Mouse (Mus musculus): ENCODE data around the gene Taar2. TPM values are rescaled to one million over a fixed set of nuclear protein-coding genes. Genes with fewer than 3 reads are reported as not detected.

Taar2 gene
- polyA plus RNA-seq, 1 experiment from 2014 or later = not detected

DNA sequence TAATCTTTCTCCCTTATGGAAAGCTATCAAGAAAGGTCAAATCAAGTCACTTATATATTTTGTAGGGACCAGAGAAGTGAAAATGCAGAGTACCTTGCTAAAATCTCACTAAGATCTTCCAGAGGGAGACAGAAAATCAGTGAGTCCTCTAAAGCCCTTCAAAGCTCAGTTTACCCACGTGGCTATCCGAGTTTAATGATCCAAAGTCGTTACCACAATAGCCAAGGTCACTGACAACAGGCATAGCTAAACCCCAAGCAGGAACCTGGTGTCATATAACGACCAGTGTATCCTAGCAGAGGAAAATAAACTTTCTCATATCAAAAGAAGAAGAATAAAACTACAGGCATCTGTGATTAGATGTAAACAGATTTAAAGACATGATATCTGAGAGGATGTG, 759 bp upstream of the Taar2 start:
- WGBS = 42% methylated on average over 4 of the region's 4 CpGs
- Histone ChIP-seq H3K4me3 (ENCODE audit: low read depth, low read length) (no peak overlapping the region), H3K36me3 (ENCODE audit: control insufficient read depth, insufficient read depth, low read length) (no peaks in the 10 kb centered on the region), H3K4me1 (ENCODE audit: control insufficient read depth, insufficient read depth, low read length) (no peaks in the 10 kb centered on the region), H3K9me3 (ENCODE audit: control insufficient read depth, low read length) (no peaks in the 10 kb centered on the region), H3K27me3 (ENCODE audit: control insufficient read depth, insufficient read depth, low read length) (no peaks in the 10 kb centered on the region), H3K9ac (ENCODE audit: low read length) (no peak overlapping the region), H3K27ac (ENCODE audit: low read depth, low read length) (no peak overlapping the region), H3K4me2 (ENCODE audit: low read depth) (no peak overlapping the region)
- ATAC-seq (ENCODE audit: insufficient read depth, low FRiP score, low TSS enrichment) (no peak), DNase-seq (ENCODE audit: low spot score) (no peak)

DNA sequence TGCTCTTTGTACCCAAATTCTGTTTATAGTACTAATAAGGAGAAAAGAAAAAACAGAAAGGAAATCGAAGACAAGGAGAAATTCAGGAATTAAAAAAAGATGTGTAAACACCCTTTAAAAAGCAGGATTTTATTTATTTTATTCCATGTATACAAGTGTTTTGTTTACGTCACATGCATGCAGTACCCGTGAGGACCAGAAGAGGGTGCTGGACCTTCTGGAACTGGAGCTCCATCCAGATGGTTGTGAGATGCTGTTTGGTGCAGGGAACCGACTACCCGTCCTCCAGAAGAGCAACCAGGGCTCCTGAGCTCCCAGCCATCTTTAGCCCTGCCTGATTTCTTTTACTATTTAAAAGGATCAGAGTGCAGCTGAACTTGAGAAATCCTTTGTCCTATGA, 4.1 kb downstream of the Taar2 start:
- ATAC-seq (ENCODE audit: insufficient read depth, low FRiP score, low TSS enrichment) = no peak

DNA sequence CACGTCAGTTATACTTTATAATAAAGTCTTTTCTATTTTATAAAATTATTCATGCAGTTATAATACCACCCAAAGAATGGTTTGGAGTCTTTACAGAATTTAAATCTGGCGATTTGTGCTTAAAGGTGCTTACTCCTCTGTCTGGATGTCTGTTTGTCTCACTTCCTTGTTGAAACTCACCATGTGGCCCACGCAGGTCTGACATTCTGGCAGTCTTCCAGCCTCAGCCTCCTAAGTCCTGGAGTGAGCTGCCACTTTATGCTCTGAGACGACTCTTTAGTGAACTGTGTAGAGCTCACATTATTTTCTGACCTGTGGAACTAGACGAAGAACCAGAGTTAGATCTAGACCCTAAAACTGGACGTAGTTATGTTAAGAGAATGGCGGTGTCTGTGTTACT, 9.7 kb downstream of the Taar2 start:
- no peaks in the 10 kb centered on the region for H3K36me3 ChIP-seq (ENCODE audit: control insufficient read depth, insufficient read depth, low read length)
- H3K4me1 ChIP-seq (ENCODE audit: control insufficient read depth, insufficient read depth, low read length) = no peaks in the 10 kb centered on the region
- no peak overlapping the region for H3K27ac ChIP-seq (ENCODE audit: low read depth, low read length)
- H3K4me3 ChIP-seq (ENCODE audit: low read depth, low read length) = no peak overlapping the region
- DNase-seq (ENCODE audit: low spot score) (no peak), ATAC-seq (ENCODE audit: insufficient read depth, low FRiP score, low TSS enrichment) (no peak)
- WGBS = 81% methylated on average over 7 of the region's 7 CpGs
- H3K27me3 ChIP-seq (ENCODE audit: control insufficient read depth, insufficient read depth, low read length) = no peaks in the 10 kb centered on the region
- no peak overlapping the region for H3K4me2 ChIP-seq (ENCODE audit: low read depth)
- H3K9me3 ChIP-seq (ENCODE audit: control insufficient read depth, low read length) = no peaks in the 10 kb centered on the region
- no peak overlapping the region for H3K9ac ChIP-seq (ENCODE audit: low read length)

More for the DNA sequence above, 4.1 kb downstream of the Taar2 start:
- DNase-seq (ENCODE audit: low spot score) = no peak
- H3K4me2 ChIP-seq (ENCODE audit: low read depth) = no peak overlapping the region
- WGBS = 72% methylated on average over 5 of the region's 5 CpGs
- H3K9ac ChIP-seq (ENCODE audit: low read length) = no peak overlapping the region
- no peak overlapping the region for H3K4me3 ChIP-seq (ENCODE audit: low read depth, low read length)
- H3K4me1 ChIP-seq (ENCODE audit: control insufficient read depth, insufficient read depth, low read length) = no peaks in the 10 kb centered on the region
- no peaks in the 10 kb centered on the region for H3K9me3 ChIP-seq (ENCODE audit: control insufficient read depth, low read length)
- no peaks in the 10 kb centered on the region for H3K27me3 ChIP-seq (ENCODE audit: control insufficient read depth, insufficient read depth, low read length)
- H3K27ac ChIP-seq (ENCODE audit: low read depth, low read length) = no peak overlapping the region
- no peaks in the 10 kb centered on the region for H3K36me3 ChIP-seq (ENCODE audit: control insufficient read depth, insufficient read depth, low read length)

DNA sequence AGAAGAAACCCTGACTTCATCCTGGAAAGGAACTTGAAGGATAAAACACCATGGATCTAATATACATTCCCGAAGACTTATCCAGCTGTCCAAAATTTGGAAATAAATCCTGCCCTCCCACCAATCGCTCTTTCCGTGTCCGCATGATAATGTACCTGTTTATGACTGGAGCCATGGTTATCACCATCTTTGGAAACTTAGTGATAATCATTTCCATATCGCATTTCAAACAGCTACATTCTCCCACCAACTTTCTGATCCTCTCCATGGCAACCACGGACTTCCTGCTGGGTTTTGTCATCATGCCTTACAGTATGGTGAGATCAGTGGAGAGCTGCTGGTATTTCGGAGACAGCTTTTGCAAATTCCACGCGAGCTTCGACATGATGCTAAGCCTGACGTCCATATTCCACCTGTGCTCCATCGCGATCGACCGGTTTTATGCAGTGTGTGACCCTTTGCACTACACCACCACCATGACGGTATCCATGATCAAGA, 11.2 kb downstream of the Taar2 start, which contains the start of gene Taar3:
Taar3 (plus strand) TSS at position 51 of the 498 bp plus-strand sequence.
- no peak for DNase-seq (ENCODE audit: low spot score)

DNA sequence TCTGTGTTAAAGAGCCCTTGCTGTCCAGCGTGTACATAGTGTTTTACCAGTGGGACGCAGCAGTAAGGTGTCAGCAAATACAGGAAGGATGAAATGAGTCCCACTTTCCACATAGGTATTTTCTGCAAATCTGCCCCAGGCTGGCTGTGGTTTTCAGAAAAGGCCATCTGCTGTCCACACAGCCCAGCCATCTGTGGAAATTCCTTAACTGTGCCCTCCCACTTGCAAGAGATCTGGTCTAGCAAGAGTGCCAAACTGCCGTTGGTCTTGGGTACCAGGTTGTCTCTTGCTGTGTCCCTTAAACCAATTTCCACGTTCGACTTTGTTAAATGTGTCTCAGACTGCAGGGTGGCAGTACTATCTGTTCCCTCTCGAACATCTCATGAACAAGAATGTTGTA, 13.3 kb downstream of the Taar2 start:
- Histone ChIP-seq H3K9ac (ENCODE audit: low read length) (no peak overlapping the region), H3K27me3 (ENCODE audit: control insufficient read depth, insufficient read depth, low read length) (no peaks in the 10 kb centered on the region), H3K4me2 (ENCODE audit: low read depth) (no peak overlapping the region), H3K36me3 (ENCODE audit: control insufficient read depth, insufficient read depth, low read length) (no peaks in the 10 kb centered on the region), H3K4me1 (ENCODE audit: control insufficient read depth, insufficient read depth, low read length) (no peaks in the 10 kb centered on the region), H3K4me3 (ENCODE audit: low read depth, low read length) (no peak overlapping the region), H3K9me3 (ENCODE audit: control insufficient read depth, low read length) (no peaks in the 10 kb centered on the region), H3K27ac (ENCODE audit: low read depth, low read length) (no peak overlapping the region)
- DNase-seq (ENCODE audit: low spot score) = no peak
- WGBS = 85% methylated on average over 6 of the region's 6 CpGs
- ATAC-seq (ENCODE audit: insufficient read depth, low FRiP score, low TSS enrichment) = no peak

More for the DNA sequence above, 11.2 kb downstream of the Taar2 start, which contains the start of gene Taar3:
- Histone ChIP-seq H3K9me3 (ENCODE audit: control insufficient read depth, low read length) (no peaks in the 10 kb centered on the region), H3K4me1 (ENCODE audit: control insufficient read depth, insufficient read depth, low read length) (no peaks in the 10 kb centered on the region), H3K9ac (ENCODE audit: low read length) (no peak within 1 kb of the TSS), H3K27ac (ENCODE audit: low read depth, low read length) (no peak within 1 kb of the TSS), H3K27me3 (ENCODE audit: control insufficient read depth, insufficient read depth, low read length) (no peaks in the 10 kb centered on the region), H3K4me2 (ENCODE audit: low read depth) (no peak within 1 kb of the TSS), H3K4me3 (ENCODE audit: low read depth, low read length) (no peak within 1 kb of the TSS), H3K36me3 (ENCODE audit: control insufficient read depth, insufficient read depth, low read length) (no peaks in the 10 kb centered on the region)
- WGBS = 89% methylated on average over 16 of the region's 16 CpGs
- ATAC-seq (ENCODE audit: insufficient read depth, low FRiP score, low TSS enrichment) = no peak

DNA sequence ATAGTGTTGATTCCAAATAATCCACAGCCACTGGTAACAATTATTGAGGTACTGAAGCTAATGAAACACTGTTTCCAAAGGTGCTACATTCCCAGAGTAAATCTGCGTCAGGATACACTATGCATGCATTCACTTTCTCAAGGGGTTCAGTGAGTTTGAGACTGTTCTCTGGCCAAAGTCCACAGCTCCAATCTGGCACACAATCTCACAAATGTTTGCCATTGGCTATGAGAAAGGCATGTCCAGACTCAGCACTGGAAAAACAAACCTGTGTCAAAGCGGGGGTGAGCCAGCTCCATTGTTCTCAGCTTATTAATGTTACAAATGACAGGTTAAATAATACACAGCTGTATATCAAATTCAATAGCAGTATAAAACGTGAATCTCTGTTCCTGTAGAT, 20.7 kb downstream of the Taar2 start:
- Histone ChIP-seq H3K27ac (ENCODE audit: low read depth, low read length) (no peak overlapping the region), H3K9ac (ENCODE audit: low read length) (no peak overlapping the region), H3K36me3 (ENCODE audit: control insufficient read depth, insufficient read depth, low read length) (no peaks in the 10 kb centered on the region), H3K9me3 (ENCODE audit: control insufficient read depth, low read length) (no peaks in the 10 kb centered on the region), H3K4me3 (ENCODE audit: low read depth, low read length) (no peak overlapping the region), H3K4me2 (ENCODE audit: low read depth) (no peak overlapping the region), H3K4me1 (ENCODE audit: control insufficient read depth, insufficient read depth, low read length) (no peaks in the 10 kb centered on the region), H3K27me3 (ENCODE audit: control insufficient read depth, insufficient read depth, low read length) (no peaks in the 10 kb centered on the region)
- no peak for DNase-seq (ENCODE audit: low spot score)
- WGBS = 77% methylated on average over 3 of the region's 3 CpGs
- ATAC-seq (ENCODE audit: insufficient read depth, low FRiP score, low TSS enrichment) = no peak

DNA sequence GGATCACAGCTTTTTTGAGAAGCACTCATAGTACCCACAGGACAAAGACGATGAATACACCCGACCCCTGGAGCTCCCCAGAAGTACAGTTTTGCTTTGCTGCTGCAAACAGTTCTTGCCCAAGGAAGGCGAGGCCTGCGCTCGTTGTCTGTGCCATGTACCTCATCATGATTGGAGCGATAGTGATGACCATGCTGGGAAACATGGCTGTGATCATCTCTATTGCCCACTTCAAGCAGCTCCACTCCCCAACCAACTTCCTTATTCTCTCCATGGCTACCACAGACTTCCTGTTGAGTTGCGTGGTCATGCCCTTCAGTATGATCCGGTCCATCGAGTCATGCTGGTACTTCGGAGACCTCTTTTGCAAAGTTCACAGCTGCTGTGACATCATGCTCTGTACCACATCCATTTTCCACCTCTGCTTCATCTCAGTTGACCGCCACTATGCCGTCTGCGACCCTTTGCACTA, 22.1 kb downstream of the Taar2 start, which contains the start of gene Taar4:
Taar4 (plus strand) TSS at position 51 of the 472 bp plus-strand sequence.
- Histone ChIP-seq H3K9ac (ENCODE audit: low read length) (no peak within 1 kb of the TSS), H3K4me2 (ENCODE audit: low read depth) (no peak within 1 kb of the TSS), H3K9me3 (ENCODE audit: control insufficient read depth, low read length) (no peaks in the 10 kb centered on the region), H3K4me1 (ENCODE audit: control insufficient read depth, insufficient read depth, low read length) (no peaks in the 10 kb centered on the region), H3K27ac (ENCODE audit: low read depth, low read length) (no peak within 1 kb of the TSS), H3K27me3 (ENCODE audit: control insufficient read depth, insufficient read depth, low read length) (no peaks in the 10 kb centered on the region), H3K4me3 (ENCODE audit: low read depth, low read length) (no peak within 1 kb of the TSS), H3K36me3 (ENCODE audit: control insufficient read depth, insufficient read depth, low read length) (no peaks in the 10 kb centered on the region)
- WGBS = 93% methylated on average over 13 of the region's 13 CpGs
- ATAC-seq (ENCODE audit: insufficient read depth, low FRiP score, low TSS enrichment) (no peak), DNase-seq (ENCODE audit: low spot score) (no peak)

DNA sequence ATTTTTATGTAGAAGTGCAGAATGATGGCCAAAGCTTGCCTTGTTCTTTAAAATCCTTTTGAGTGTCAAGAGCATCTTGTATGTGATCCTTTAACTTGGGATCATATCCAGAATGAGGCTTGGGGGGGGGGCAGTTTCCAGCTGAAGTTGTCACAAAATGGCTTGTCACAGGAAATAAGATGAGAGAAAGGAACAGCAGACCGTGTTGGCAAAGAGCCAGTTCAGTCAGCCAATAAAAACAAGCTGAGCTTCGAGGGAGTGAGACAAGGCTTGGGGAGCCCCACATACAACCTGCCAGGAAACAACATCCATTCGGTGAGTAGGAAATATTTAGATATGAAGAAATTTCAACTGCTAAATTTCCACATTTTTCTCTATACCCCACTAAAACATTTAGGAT, 25.1 kb downstream of the Taar2 start:
- H3K9me3 ChIP-seq (ENCODE audit: control insufficient read depth, low read length) = no peaks in the 10 kb centered on the region
- no peaks in the 10 kb centered on the region for H3K36me3 ChIP-seq (ENCODE audit: control insufficient read depth, insufficient read depth, low read length)
- H3K27me3 ChIP-seq (ENCODE audit: control insufficient read depth, insufficient read depth, low read length) = no peaks in the 10 kb centered on the region
- H3K4me3 ChIP-seq (ENCODE audit: low read depth, low read length) = no peak overlapping the region
- no peak overlapping the region for H3K9ac ChIP-seq (ENCODE audit: low read length)
- no peak for ATAC-seq (ENCODE audit: insufficient read depth, low FRiP score, low TSS enrichment)
- no peak overlapping the region for H3K27ac ChIP-seq (ENCODE audit: low read depth, low read length)
- no peaks in the 10 kb centered on the region for H3K4me1 ChIP-seq (ENCODE audit: control insufficient read depth, insufficient read depth, low read length)
- WGBS = 70% methylated on average over 3 of the region's 3 CpGs
- no peak for DNase-seq (ENCODE audit: low spot score)
- no peak overlapping the region for H3K4me2 ChIP-seq (ENCODE audit: low read depth)

DNA sequence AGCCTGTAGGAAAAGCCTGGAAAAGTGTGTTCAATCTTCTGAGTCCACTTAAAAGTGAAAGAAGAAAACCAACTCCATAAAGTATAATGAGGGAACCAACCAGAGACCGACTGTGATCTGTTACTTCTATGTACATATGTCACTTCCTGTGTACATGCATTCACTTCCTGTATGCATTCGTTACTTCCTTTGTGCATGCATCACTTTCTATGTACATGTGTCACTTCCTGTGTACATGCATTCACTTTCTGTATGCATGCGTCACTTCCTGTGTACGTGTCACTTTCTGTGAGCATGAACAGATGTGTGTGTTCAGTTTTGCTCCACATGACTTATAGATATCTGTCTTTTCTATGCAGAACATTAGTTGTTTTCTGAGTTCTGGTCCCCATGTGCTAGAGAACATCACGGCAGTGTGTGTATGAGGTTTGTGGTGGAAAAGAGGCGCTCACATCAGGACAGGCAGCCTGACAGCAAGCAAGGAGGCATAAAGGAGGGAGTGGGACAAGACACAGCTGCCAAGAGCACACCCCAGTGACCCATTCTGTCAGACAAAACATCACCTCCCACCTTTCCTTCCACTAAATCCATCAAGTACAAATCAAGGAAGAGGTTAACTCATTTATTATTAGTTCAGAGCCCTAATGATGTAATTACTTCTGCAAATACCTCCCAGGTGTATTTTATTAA, 26.7 kb downstream of the Taar2 start:
- 87% methylated on average over 6 of the region's 6 CpGs for WGBS
- Histone ChIP-seq H3K4me1 (ENCODE audit: control insufficient read depth, insufficient read depth, low read length) (no peaks in the 10 kb centered on the region), H3K36me3 (ENCODE audit: control insufficient read depth, insufficient read depth, low read length) (no peaks in the 10 kb centered on the region), H3K4me3 (ENCODE audit: low read depth, low read length) (no peak overlapping the region), H3K4me2 (ENCODE audit: low read depth) (no peak overlapping the region), H3K9me3 (ENCODE audit: control insufficient read depth, low read length) (no peaks in the 10 kb centered on the region), H3K27ac (ENCODE audit: low read depth, low read length) (no peak overlapping the region), H3K27me3 (ENCODE audit: control insufficient read depth, insufficient read depth, low read length) (no peaks in the 10 kb centered on the region), H3K9ac (ENCODE audit: low read length) (no peak overlapping the region)
- ATAC-seq (ENCODE audit: insufficient read depth, low FRiP score, low TSS enrichment) = no peak
- DNase-seq (ENCODE audit: low spot score) = no peak
